Mouse (Mus musculus) left cerebral cortex, postnatal 25 days (tissue): ENCODE data around the gene Cphx1. TPM values are rescaled to one million over a fixed set of nuclear protein-coding genes. Genes with fewer than 3 reads are reported as not detected.

Experiments used
- total RNA-seq, 2 experiments: library from RNA; stranded (reverse); gene quantifications; 2 replicates each; pipeline ENCODE4 v1.2.3; 2021

Cphx1 gene
- total RNA-seq, 2 experiments from 2014 or later = not detected

Other genes with a start within 250 kb of the Cphx1 start
- gene Ppif, start 244.2 kb upstream of the Cphx1 start, total RNA-seq = 10 to 100 TPM; 22.5 to 22.7 TPM
- gene Zcchc24, start 169.3 kb upstream of the Cphx1 start, total RNA-seq = 10 to 100 TPM; 45.7 to 51.3 TPM
- gene Anxa11, start 96.1 kb upstream of the Cphx1 start, total RNA-seq = 10 to 100 TPM; 29.8 to 34.8 TPM
- gene Plac9a, start 35.2 kb upstream of the Cphx1 start, total RNA-seq = not detected
- 10 to 100 TPM in 1 of 2 experiments, 1 to 10 TPM in 1; 5.7 to 11.0 TPM for gene Tmem254a, start 10.6 kb upstream of the Cphx1 start, total RNA-seq
- gene Duxbl1, start 40.3 kb downstream of the Cphx1 start, total RNA-seq = under 1 TPM; 0.64 to 0.73 TPM
- gene Gm9780, start 104.4 kb downstream of the Cphx1 start, total RNA-seq = 1 to 10 TPM; 2.9 to 5.4 TPM
- gene Tmem254c, start 129.1 kb downstream of the Cphx1 start, total RNA-seq = 10 to 100 TPM; 26.8 to 34.2 TPM
- gene Cphx2, start 143.2 kb downstream of the Cphx1 start, total RNA-seq = not detected
- not detected for gene Cphx3, start 144.0 kb downstream of the Cphx1 start, total RNA-seq
- under 1 TPM; 0.43 to 0.78 TPM for gene Duxbl2, start 180.0 kb downstream of the Cphx1 start, total RNA-seq
- gene Plac9b, start 244.2 kb downstream of the Cphx1 start, total RNA-seq = 1 to 10 TPM; 5.3 to 7.6 TPM